24 mouse cellular contexts compared by ENCODE assay signal in the genomic region with DNA sequence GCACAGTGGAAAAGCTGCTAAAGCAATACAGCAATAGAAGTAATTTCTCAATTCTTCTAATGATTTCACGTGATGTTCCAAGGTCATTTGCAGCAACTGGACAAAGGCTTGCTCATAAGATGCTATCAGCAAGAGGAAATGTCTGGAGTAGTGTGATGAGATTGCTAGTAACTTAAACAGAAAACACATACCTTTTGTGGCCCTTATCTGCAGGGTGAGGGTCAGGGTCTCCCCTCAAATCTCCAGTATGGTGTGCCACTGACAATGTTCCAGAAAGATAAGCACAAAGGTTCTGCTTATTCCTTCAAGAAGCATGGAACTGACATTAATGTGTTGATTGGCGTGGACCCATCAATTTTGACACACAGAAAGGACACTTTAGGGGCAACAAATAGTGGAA.
"Had no signal": no experiment of that assay in that cellular context is flagged by ENCODE, and none has a peak within 500 bp of the region (broad histone marks: within the 10 kb centered on the region; RNA-seq: fewer than 3 reads in every experiment).

No protein-coding gene starts in this region.

- H3K4me1 ChIP-seq: heart, embryonic 13.5 days; heart, embryonic 15.5 days; hindbrain, embryonic 13.5 days; hindbrain, embryonic 15.5 days; kidney, embryonic 15.5 days; limb, embryonic 13.5 days; limb, embryonic 15.5 days; liver, embryonic 13.5 days; liver, embryonic 15.5 days had no signal

- ATAC-seq: forebrain, postnatal 0 days; hindbrain, postnatal 0 days; intestine, embryonic 16.5 days had no signal

- H3K9ac ChIP-seq: forebrain, postnatal 0 days; heart, embryonic 13.5 days; heart, embryonic 15.5 days; hindbrain, embryonic 13.5 days; hindbrain, embryonic 15.5 days; kidney, embryonic 15.5 days; limb, embryonic 13.5 days; limb, embryonic 15.5 days; liver, embryonic 13.5 days; liver, embryonic 15.5 days had no signal

- H3K27me3 ChIP-seq: heart, embryonic 13.5 days; heart, embryonic 15.5 days; hindbrain, embryonic 13.5 days; hindbrain, embryonic 15.5 days; kidney, embryonic 15.5 days; limb, embryonic 13.5 days; limb, embryonic 15.5 days; liver, embryonic 13.5 days; liver, embryonic 15.5 days had no signal

- H3K4me3 ChIP-seq: heart, embryonic 13.5 days; heart, embryonic 15.5 days; hindbrain, embryonic 13.5 days; hindbrain, embryonic 15.5 days; kidney, embryonic 15.5 days; limb, embryonic 13.5 days; limb, embryonic 15.5 days; liver, embryonic 13.5 days; liver, embryonic 15.5 days had no signal

- DNase-seq: forebrain, postnatal 0 days; gastrocnemius, postnatal 14 days; gastrocnemius, postnatal 36 days; kidney, adult 11 months; kidney, adult 2 months; kidney, adult 9 months; kidney, postnatal 14 days; kidney, postnatal 36 days; layer of hippocampus, adult 9-11 months; layer of hippocampus, postnatal 36 days; left cerebral cortex, postnatal 4 days; liver, embryonic 13.5 days had no signal

- H3K9me3 ChIP-seq: heart, embryonic 13.5 days; heart, embryonic 15.5 days; hindbrain, embryonic 13.5 days; hindbrain, embryonic 15.5 days; kidney, embryonic 15.5 days; limb, embryonic 13.5 days; limb, embryonic 15.5 days; liver, embryonic 13.5 days; liver, embryonic 15.5 days had no signal

- H3K36me3 ChIP-seq: heart, embryonic 13.5 days; heart, embryonic 15.5 days; hindbrain, embryonic 13.5 days; hindbrain, embryonic 15.5 days; kidney, embryonic 15.5 days; limb, embryonic 13.5 days; limb, embryonic 15.5 days; liver, embryonic 13.5 days; liver, embryonic 15.5 days had no signal

- H3K4me2 ChIP-seq: heart, embryonic 13.5 days; heart, embryonic 15.5 days; hindbrain, embryonic 13.5 days; hindbrain, embryonic 15.5 days; kidney, embryonic 15.5 days; limb, embryonic 13.5 days; limb, embryonic 15.5 days; liver, embryonic 11.5 days; liver, embryonic 13.5 days; liver, embryonic 15.5 days had no signal

- H3K27ac ChIP-seq: heart, embryonic 13.5 days; heart, embryonic 15.5 days; hindbrain, embryonic 13.5 days; hindbrain, embryonic 15.5 days; hindbrain, postnatal 0 days; kidney, embryonic 15.5 days; kidney, postnatal 0 days; limb, embryonic 13.5 days; limb, embryonic 15.5 days; liver, embryonic 13.5 days; liver, embryonic 15.5 days had no signal
